Mouse (Mus musculus): Measurements from ENCODE around the gene Cachd1. TPM values are rescaled to one million over a fixed set of nuclear protein-coding genes. Genes with fewer than 3 reads are reported as not detected.

Gene Cachd1
- polyA plus RNA-seq, 1 experiment from 2014 or later: 52.5 TPM

- H3K27ac ChIP-seq: peak overlapping the region; percentile 33; the same call in 1 of the 2 replicates
- no peaks in the 10 kb centered on the region for H3K27me3 ChIP-seq
- no peak overlapping the region for H3K4me2 ChIP-seq
- H3K9me3 ChIP-seq: no peaks in the 10 kb centered on the region
- peaks cover 88% of the 10 kb centered on the region for H3K36me3 ChIP-seq
- peaks cover 11% of the 10 kb centered on the region for H3K4me1 ChIP-seq
- no peak overlapping the region for H3K9ac ChIP-seq
- no peak overlapping the region for H3K4me3 ChIP-seq
- no peak for ATAC-seq (ENCODE audit: insufficient number of reproducible peaks, insufficient read depth, low FRiP score, low TSS enrichment, low read depth)
- 50% methylated on average over 16 of the region's 16 CpGs for WGBS
Measured at GRCm38 (mm10) chr4:100973641-100974454, 197.4 kb downstream of the Cachd1 start.

- H3K4me2 ChIP-seq: no peak overlapping the region
- H3K27ac ChIP-seq: 0 out of 2 replicates have a peak overlapping the region, but pooled peaks have one; percentile 17
- no peaks in the 10 kb centered on the region for H3K27me3 ChIP-seq
- H3K36me3 ChIP-seq: peaks cover 86% of the 10 kb centered on the region
- WGBS: 82% methylated on average over 14 of the region's 14 CpGs
- H3K4me3 ChIP-seq: no peak overlapping the region
- H3K9me3 ChIP-seq: no peaks in the 10 kb centered on the region
- ATAC-seq (ENCODE audit: insufficient number of reproducible peaks, insufficient read depth, low FRiP score, low TSS enrichment, low read depth): no peak
- no peak overlapping the region for H3K9ac ChIP-seq
- H3K4me1 ChIP-seq: peaks cover 11% of the 10 kb centered on the region
Measured at GRCm38 (mm10) chr4:100974455-100975035, 198.1 kb downstream of the Cachd1 start.

- H3K36me3 ChIP-seq: peaks cover 86% of the 10 kb centered on the region
- peaks cover 8% of the 10 kb centered on the region; the same call in 1 of the 2 replicates for H3K4me1 ChIP-seq
- no peaks in the 10 kb centered on the region for H3K27me3 ChIP-seq
- H3K4me2 ChIP-seq: no peak overlapping the region
- H3K9me3 ChIP-seq: no peaks in the 10 kb centered on the region
- H3K27ac ChIP-seq: no peak overlapping the region
- ATAC-seq (ENCODE audit: insufficient number of reproducible peaks, insufficient read depth, low FRiP score, low TSS enrichment, low read depth): no peak
- H3K9ac ChIP-seq: no peak overlapping the region
- 88% methylated on average over 7 of the region's 7 CpGs for WGBS
- no peak overlapping the region for H3K4me3 ChIP-seq
Measured at GRCm38 (mm10) chr4:100977522-100977921, 201.0 kb downstream of the Cachd1 start.

DNA sequence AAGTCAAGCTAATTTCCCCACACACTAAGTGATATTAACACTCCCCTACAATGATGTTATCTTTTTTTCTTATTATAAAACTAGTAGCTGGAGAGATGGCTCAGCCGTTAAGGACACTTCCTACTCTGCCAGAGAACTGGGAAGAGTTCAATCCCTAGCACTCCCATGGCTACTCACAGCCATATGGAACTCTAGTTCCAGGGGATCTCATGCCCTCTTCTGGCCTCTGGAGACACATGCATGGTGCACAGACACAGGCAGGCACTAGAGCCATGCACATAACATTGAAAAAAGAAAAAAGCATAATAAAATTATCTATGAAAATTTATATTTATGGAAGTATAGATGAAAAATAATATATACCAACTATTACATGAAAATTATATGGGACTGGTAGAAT, 210.7 kb downstream of the Cachd1 start:
- H3K9me3 ChIP-seq: no peaks in the 10 kb centered on the region
- H3K4me3 ChIP-seq: no peak overlapping the region
- no peak overlapping the region for H3K4me2 ChIP-seq
- WGBS: 80% methylated on average over 1 of the region's 1 CpGs
- H3K27me3 ChIP-seq: no peaks in the 10 kb centered on the region
- H3K36me3 ChIP-seq: peaks cover 92% of the 10 kb centered on the region
- H3K4me1 ChIP-seq: peaks cover 12% of the 10 kb centered on the region; the same call in 1 of the 2 replicates
- no peak overlapping the region for H3K9ac ChIP-seq
- ATAC-seq (ENCODE audit: insufficient number of reproducible peaks, insufficient read depth, low FRiP score, low TSS enrichment, low read depth): no peak
- H3K27ac ChIP-seq: no peak overlapping the region

DNA sequence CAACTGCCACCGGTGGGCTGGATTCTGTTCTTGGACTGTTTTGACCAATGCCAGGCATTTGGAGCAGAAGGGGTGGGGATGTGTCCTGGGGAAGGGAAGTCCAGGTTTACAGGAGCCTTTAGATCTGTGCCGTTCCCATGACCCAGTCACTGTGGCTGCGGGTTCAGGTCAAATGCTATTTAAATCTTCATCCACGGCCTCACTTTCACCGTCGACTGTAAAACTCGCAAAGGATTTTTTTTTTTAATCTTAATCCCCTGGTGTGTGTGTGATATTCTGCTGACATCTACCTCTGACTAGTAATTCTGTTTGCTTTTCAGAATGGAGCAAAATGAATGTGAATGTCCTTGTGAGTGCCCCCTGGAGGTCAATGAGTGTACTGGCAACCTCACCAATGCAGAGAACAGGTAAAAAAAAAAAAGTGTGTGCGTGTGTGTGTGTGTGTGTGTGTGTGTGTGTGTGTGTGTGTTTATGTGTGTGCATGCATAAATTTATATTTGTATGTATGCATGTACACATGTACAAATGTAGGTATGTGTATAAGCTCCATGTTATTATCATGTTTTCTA, 211.8 kb downstream of the Cachd1 start:
- Histone ChIP-seq H3K27ac (no peak overlapping the region), H3K9ac (no peak overlapping the region), H3K27me3 (no peaks in the 10 kb centered on the region), H3K4me3 (no peak overlapping the region), H3K36me3 (peaks cover 94% of the 10 kb centered on the region), H3K4me1 (peaks cover 12% of the 10 kb centered on the region; the same call in 1 of the 2 replicates), H3K4me2 (no peak overlapping the region), H3K9me3 (no peaks in the 10 kb centered on the region)
- ATAC-seq (ENCODE audit: insufficient number of reproducible peaks, insufficient read depth, low FRiP score, low TSS enrichment, low read depth): no peak
- 80% methylated on average over 8 of the region's 8 CpGs for WGBS

GRCm38 (mm10) chr4:100990996-100991395, 214.5 kb downstream of the Cachd1 start:
- H3K4me3 ChIP-seq: no peak overlapping the region
- H3K36me3 ChIP-seq: peaks cover 90% of the 10 kb centered on the region
- no peak overlapping the region for H3K4me2 ChIP-seq
- H3K9ac ChIP-seq: no peak overlapping the region
- H3K9me3 ChIP-seq: no peaks in the 10 kb centered on the region
- ATAC-seq (ENCODE audit: insufficient number of reproducible peaks, insufficient read depth, low FRiP score, low TSS enrichment, low read depth): peak; percentile 32; the same call in 1 of the 2 replicates
- H3K27ac ChIP-seq: 0 out of 2 replicates have a peak overlapping the region, but pooled peaks have one; percentile 34
- H3K4me1 ChIP-seq: peaks cover 12% of the 10 kb centered on the region; the same call in 1 of the 2 replicates
- WGBS: 42% methylated on average over 4 of the region's 4 CpGs
- H3K27me3 ChIP-seq: no peaks in the 10 kb centered on the region

DNA sequence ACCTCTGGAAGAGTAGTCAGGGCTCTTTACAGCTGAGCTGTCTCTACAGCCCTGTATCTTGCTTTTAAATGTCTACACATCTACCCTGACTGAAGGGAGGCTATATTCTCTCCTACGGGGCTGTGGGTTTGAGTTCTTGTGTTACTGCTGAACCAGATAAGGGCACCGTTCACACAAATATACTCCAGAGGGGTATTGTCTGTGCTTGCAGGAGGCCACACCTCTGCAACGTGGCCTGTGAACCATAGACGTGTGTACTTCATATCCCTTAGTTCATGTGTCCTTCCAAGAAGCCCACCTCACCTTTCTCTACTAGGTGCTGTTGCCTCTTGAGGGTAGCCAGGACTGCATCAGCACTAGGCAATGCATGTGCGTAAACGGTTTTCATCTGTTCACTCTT, 215.6 kb downstream of the Cachd1 start:
- H3K27ac ChIP-seq: no peak overlapping the region
- H3K36me3 ChIP-seq: peaks cover 92% of the 10 kb centered on the region
- H3K9me3 ChIP-seq: no peaks in the 10 kb centered on the region
- H3K4me1 ChIP-seq: peaks cover 12% of the 10 kb centered on the region; the same call in 1 of the 2 replicates
- no peak overlapping the region for H3K4me3 ChIP-seq
- no peak for ATAC-seq (ENCODE audit: insufficient number of reproducible peaks, insufficient read depth, low FRiP score, low TSS enrichment, low read depth)
- H3K9ac ChIP-seq: no peak overlapping the region
- H3K27me3 ChIP-seq: no peaks in the 10 kb centered on the region
- no peak overlapping the region for H3K4me2 ChIP-seq
- 86% methylated on average over 6 of the region's 6 CpGs for WGBS

DNA sequence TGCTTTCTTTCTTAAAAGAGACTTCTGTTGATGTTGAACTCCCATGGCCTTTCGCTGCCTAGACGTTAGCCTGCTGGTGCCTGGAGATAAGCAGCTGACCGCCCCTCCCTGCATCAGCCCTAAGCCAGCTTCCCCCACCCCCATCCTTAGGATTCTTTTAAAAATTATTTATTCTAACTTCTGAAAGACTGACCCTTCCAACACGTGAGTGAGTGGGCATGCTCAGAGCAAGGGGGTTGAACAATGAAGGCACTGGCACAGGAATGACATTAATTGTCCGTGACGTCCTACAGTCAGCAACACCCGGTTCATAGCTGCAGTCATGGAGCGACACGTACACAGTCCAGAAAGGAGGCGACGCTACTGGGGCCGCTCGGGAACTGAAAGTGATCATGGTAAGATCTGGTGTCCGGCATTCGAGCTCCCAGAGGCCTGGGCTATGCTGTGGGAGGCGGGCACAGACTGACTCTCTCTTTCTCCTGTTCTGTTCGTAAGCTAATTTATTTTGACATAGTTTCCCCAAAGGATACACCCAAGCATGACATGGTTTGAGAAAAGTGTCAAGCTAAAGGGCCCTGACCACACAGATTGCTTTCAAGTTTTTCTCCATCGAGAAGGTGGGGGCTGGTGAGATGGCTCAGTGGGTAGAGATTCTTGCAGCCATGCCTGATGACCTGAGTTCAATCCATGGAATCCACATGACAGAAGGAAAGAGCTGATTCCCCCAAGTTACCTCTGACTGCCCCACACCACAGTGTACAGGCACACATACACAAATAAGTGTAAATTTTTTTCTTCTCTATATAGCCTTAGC, 218.2 kb downstream of the Cachd1 start:
- Histone ChIP-seq H3K9ac (no peak overlapping the region), H3K27ac (no peak overlapping the region), H3K27me3 (no peaks in the 10 kb centered on the region), H3K4me3 (no peak overlapping the region), H3K4me2 (no peak overlapping the region), H3K9me3 (no peaks in the 10 kb centered on the region), H3K36me3 (peaks cover 88% of the 10 kb centered on the region), H3K4me1 (peaks cover 15% of the 10 kb centered on the region; the same call in 1 of the 2 replicates)
- 73% methylated on average over 18 of the region's 18 CpGs for WGBS
- no peak for ATAC-seq (ENCODE audit: insufficient number of reproducible peaks, insufficient read depth, low FRiP score, low TSS enrichment, low read depth)

- ATAC-seq (ENCODE audit: insufficient number of reproducible peaks, insufficient read depth, low FRiP score, low TSS enrichment, low read depth): no peak
- no peak overlapping the region for H3K4me3 ChIP-seq
- H3K4me2 ChIP-seq: no peak overlapping the region
- H3K9me3 ChIP-seq: no peaks in the 10 kb centered on the region
- no peak overlapping the region for H3K9ac ChIP-seq
- no peak overlapping the region for H3K27ac ChIP-seq
- H3K36me3 ChIP-seq: peaks cover 88% of the 10 kb centered on the region
- WGBS: 80% methylated on average over 5 of the region's 5 CpGs
- peaks cover 9% of the 10 kb centered on the region; the same call in 1 of the 2 replicates for H3K4me1 ChIP-seq
- no peaks in the 10 kb centered on the region for H3K27me3 ChIP-seq
Measured at GRCm38 (mm10) chr4:100995617-100996016, 219.1 kb downstream of the Cachd1 start.

GRCm38 (mm10) chr4:100996060-100996651, 219.7 kb downstream of the Cachd1 start:
- no peaks in the 10 kb centered on the region for H3K27me3 ChIP-seq
- H3K9ac ChIP-seq: no peak overlapping the region
- no peak overlapping the region for H3K27ac ChIP-seq
- peaks cover 85% of the 10 kb centered on the region for H3K36me3 ChIP-seq
- WGBS: 84% methylated on average over 4 of the region's 4 CpGs
- H3K4me1 ChIP-seq: peaks cover 3% of the 10 kb centered on the region; the same call in 1 of the 2 replicates
- no peak overlapping the region for H3K4me3 ChIP-seq
- no peak overlapping the region for H3K4me2 ChIP-seq
- no peaks in the 10 kb centered on the region for H3K9me3 ChIP-seq
- no peak for ATAC-seq (ENCODE audit: insufficient number of reproducible peaks, insufficient read depth, low FRiP score, low TSS enrichment, low read depth)

DNA sequence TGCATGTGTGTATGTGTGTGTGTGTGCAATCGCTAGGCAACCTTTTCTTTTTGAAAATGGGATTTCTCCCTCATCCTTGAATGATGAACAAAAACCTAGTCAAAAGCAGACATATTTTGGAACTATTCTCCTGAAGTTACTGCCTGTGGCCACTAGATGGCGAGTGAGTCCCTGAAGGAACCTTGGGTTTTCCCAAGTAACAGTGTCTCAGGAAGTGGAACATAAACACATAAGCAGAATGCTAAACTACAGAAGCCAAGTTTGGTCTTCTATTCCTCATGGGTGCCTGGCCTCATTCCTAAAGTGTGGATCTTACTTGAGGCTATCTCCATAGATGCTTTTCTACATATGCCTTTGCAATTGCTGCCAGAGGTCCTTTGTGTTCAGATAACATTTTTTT, 221.7 kb downstream of the Cachd1 start:
- Histone ChIP-seq H3K36me3 (peaks cover 85% of the 10 kb centered on the region), H3K4me2 (no peak overlapping the region), H3K4me1 (0 out of 2 replicates have a peak, but pooled peaks cover 2% of the 10 kb centered on the region), H3K27me3 (no peaks in the 10 kb centered on the region), H3K27ac (no peak overlapping the region), H3K9me3 (no peaks in the 10 kb centered on the region), H3K9ac (no peak overlapping the region), H3K4me3 (no peak overlapping the region)
- WGBS: 13% methylated on average over 2 of the region's 2 CpGs
- no peak for ATAC-seq (ENCODE audit: insufficient number of reproducible peaks, insufficient read depth, low FRiP score, low TSS enrichment, low read depth)

Measured in embryonic facial prominence, embryonic 13.5 days (tissue).